Mouse (Mus musculus): Measurements from ENCODE around the gene Unc79. TPM values are rescaled to one million over a fixed set of nuclear protein-coding genes. Genes with fewer than 3 reads are reported as not detected.
A peak's percentile ranks its signal among the peaks of the same experiment; 100 is the strongest.

Unc79 gene
- polyA plus RNA-seq, 1 experiment from 2014 or later = 3.4 TPM

DNA sequence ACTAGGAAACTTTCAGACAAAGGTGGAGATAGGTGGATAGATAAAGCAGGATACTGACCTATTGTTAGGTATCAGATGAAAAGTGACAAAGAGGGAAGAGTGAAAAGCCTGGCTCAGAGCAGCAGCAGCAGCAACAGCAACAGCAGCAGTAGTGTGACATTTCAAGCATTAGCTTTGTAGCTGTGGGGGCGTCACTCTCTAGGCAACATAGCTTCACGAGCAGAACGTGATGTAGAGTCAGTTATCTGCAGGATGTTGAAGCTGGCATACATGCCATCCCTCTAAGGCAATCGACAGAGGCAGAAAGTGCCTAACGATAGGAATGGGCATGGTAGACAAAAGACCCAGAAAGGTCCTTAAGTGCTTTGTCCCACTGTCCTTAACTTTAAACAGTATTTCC lies 173.3 kb downstream of the Unc79 start:
- no peaks in the 10 kb centered on the region for H3K4me1 ChIP-seq (ENCODE audit: control insufficient read depth, insufficient read depth, low read length)
- no peak overlapping the region for H3K4me3 ChIP-seq (ENCODE audit: low read depth, low read length)
- H3K9ac ChIP-seq (ENCODE audit: low read length) = no peak overlapping the region
- no peaks in the 10 kb centered on the region for H3K27me3 ChIP-seq (ENCODE audit: control insufficient read depth, insufficient read depth, low read length)
- no peaks in the 10 kb centered on the region for H3K36me3 ChIP-seq (ENCODE audit: control insufficient read depth, insufficient read depth, low read length)
- no peak overlapping the region for H3K27ac ChIP-seq (ENCODE audit: low read depth, low read length)
- no peaks in the 10 kb centered on the region for H3K9me3 ChIP-seq (ENCODE audit: control insufficient read depth, low read length)
- WGBS = 88% methylated on average over 5 of the region's 5 CpGs
- DNase-seq (ENCODE audit: low spot score) (no peak), ATAC-seq (ENCODE audit: insufficient read depth, low FRiP score, low TSS enrichment) (no peak)
- H3K4me2 ChIP-seq (ENCODE audit: low read depth) = no peak overlapping the region

DNA sequence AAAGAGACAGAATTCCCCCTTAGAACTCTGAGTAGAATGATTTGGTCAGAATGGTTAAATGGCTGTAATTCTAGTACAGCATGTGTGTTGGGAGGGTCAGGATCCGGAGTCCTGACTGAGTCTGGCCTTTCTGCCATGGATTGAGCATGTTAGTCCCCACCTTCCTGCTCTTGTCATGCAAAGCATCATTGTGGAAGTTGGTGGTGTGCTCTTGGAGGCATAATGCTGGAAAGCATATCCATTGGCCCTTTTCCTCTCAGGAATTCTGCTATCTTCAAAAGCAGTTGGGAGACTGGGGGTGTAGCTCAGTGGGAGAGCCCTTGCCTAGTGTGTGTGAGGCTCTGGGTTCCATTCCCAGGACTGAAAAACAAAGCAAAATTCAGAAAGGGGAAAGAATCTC lies 175.2 kb downstream of the Unc79 start:
- 69% methylated on average over 1 of the region's 1 CpGs for WGBS

DNA sequence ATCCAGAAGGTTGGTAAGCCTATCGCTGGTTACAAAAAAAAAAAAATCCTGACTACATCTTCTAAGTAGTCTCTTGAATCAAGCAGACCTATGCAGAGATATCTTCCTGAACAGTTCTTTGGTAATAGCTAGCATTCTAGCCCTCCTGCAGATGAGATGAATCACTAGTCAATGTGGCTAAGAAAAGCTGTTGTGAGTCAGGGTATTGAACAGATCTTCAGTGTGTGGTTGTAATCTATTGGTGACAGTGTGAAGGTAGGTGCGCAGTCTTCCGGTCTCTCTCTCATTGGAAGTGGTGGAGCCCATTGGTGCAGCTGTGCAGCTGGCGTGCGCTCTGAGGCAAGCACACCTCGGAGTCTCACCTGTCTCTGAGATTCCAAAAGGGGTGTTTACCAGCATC lies 180.3 kb downstream of the Unc79 start:
- DNase-seq (ENCODE audit: low spot score) (no peak), ATAC-seq (ENCODE audit: insufficient read depth, low FRiP score, low TSS enrichment) (no peak)
- 94% methylated on average over 6 of the region's 6 CpGs for WGBS

More for the DNA sequence above, 175.2 kb downstream of the Unc79 start:
- H3K27me3 ChIP-seq (ENCODE audit: control insufficient read depth, insufficient read depth, low read length) = no peaks in the 10 kb centered on the region
- no peak overlapping the region for H3K4me3 ChIP-seq (ENCODE audit: low read depth, low read length)
- no peaks in the 10 kb centered on the region for H3K36me3 ChIP-seq (ENCODE audit: control insufficient read depth, insufficient read depth, low read length)
- H3K27ac ChIP-seq (ENCODE audit: low read depth, low read length) = no peak overlapping the region
- ATAC-seq (ENCODE audit: insufficient read depth, low FRiP score, low TSS enrichment) (no peak), DNase-seq (ENCODE audit: low spot score) (no peak)
- no peaks in the 10 kb centered on the region for H3K4me1 ChIP-seq (ENCODE audit: control insufficient read depth, insufficient read depth, low read length)
- H3K9ac ChIP-seq (ENCODE audit: low read length) = no peak overlapping the region
- H3K4me2 ChIP-seq (ENCODE audit: low read depth) = no peak overlapping the region
- H3K9me3 ChIP-seq (ENCODE audit: control insufficient read depth, low read length) = no peaks in the 10 kb centered on the region

DNA sequence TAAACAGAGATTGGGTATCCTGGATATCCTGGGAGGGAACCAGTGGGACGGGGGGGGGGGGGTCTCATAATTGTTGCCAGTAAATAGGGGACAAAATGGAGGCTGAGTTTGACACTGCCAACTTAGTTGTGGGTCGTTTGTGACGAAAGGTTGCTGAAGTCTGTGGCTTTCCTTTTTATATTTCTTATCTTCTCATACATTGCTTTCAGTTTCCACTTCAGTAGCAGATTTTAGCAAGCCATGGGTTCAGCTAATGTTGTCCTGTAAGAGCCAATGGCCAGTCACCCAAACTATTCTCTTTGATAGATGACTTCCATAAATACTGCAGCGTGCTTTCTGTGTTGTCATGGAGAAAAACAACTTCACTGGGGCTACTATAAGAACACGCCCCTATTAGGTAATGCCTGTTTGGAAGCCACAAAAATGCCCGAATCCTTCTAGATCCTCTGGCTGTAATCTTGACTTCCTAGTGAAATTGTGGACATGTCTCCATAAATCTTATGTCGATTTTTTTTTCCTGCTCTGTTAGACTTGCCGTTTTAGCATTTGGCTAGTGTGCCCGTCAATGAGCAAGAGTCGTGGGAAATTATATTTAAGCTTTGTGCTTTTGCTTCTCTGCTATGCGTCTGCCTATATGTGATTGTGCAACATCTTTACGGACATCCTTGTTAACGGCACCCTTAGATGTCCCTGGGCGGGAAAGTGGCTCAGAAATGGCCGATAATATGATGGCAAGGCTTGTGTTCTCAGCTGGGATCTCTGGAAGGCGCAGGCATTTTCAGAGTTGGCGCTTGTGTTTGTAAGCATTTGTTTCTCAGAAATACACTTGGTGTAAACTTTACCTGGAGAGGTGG lies 181.0 kb downstream of the Unc79 start:
- Histone ChIP-seq H3K9me3 (ENCODE audit: control insufficient read depth, low read length) (no peaks in the 10 kb centered on the region), H3K4me1 (ENCODE audit: control insufficient read depth, insufficient read depth, low read length) (no peaks in the 10 kb centered on the region), H3K4me3 (ENCODE audit: low read depth, low read length) (no peak overlapping the region), H3K36me3 (ENCODE audit: control insufficient read depth, insufficient read depth, low read length) (no peaks in the 10 kb centered on the region), H3K27me3 (ENCODE audit: control insufficient read depth, insufficient read depth, low read length) (no peaks in the 10 kb centered on the region), H3K27ac (ENCODE audit: low read depth, low read length) (no peak overlapping the region), H3K9ac (ENCODE audit: low read length) (no peak overlapping the region), H3K4me2 (ENCODE audit: low read depth) (no peak overlapping the region)
- no peak for DNase-seq (ENCODE audit: low spot score)
- no peak for ATAC-seq (ENCODE audit: insufficient read depth, low FRiP score, low TSS enrichment)
- 82% methylated on average over 17 of the region's 17 CpGs for WGBS

More for the DNA sequence above, 180.3 kb downstream of the Unc79 start:
- Histone ChIP-seq H3K36me3 (ENCODE audit: control insufficient read depth, insufficient read depth, low read length) (no peaks in the 10 kb centered on the region), H3K27me3 (ENCODE audit: control insufficient read depth, insufficient read depth, low read length) (no peaks in the 10 kb centered on the region), H3K9ac (ENCODE audit: low read length) (no peak overlapping the region), H3K27ac (ENCODE audit: low read depth, low read length) (no peak overlapping the region), H3K4me1 (ENCODE audit: control insufficient read depth, insufficient read depth, low read length) (no peaks in the 10 kb centered on the region), H3K9me3 (ENCODE audit: control insufficient read depth, low read length) (no peaks in the 10 kb centered on the region), H3K4me2 (ENCODE audit: low read depth) (no peak overlapping the region), H3K4me3 (ENCODE audit: low read depth, low read length) (no peak overlapping the region)

DNA sequence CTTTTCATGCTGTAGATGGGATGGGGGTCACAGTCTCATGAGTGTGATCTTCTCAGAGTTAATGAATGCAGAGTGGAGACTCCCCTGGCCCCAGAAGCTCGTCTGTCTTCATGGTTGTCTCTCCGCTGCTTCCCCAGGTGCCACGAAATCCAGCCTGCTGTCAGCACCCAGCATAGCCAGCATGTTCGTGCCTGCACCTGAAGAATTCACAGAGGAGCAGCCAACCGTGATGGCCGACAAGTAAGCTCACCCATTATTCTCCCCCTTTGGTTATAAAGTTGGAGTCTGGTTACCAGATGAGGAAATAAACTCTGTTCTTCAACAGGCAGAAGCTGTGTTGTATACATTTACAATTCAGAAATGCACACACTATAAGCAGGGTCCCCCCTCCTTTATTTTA lies 182.8 kb downstream of the Unc79 start:
- H3K27me3 ChIP-seq (ENCODE audit: control insufficient read depth, insufficient read depth, low read length) = no peaks in the 10 kb centered on the region
- no peaks in the 10 kb centered on the region for H3K36me3 ChIP-seq (ENCODE audit: control insufficient read depth, insufficient read depth, low read length)
- H3K27ac ChIP-seq (ENCODE audit: low read depth, low read length) = no peak overlapping the region
- ATAC-seq (ENCODE audit: insufficient read depth, low FRiP score, low TSS enrichment) (no peak), DNase-seq (ENCODE audit: low spot score) (no peak)
- no peak overlapping the region for H3K4me2 ChIP-seq (ENCODE audit: low read depth)
- no peak overlapping the region for H3K4me3 ChIP-seq (ENCODE audit: low read depth, low read length)
- H3K9me3 ChIP-seq (ENCODE audit: control insufficient read depth, low read length) = no peaks in the 10 kb centered on the region
- WGBS = 69% methylated on average over 6 of the region's 6 CpGs
- no peak overlapping the region for H3K9ac ChIP-seq (ENCODE audit: low read length)
- H3K4me1 ChIP-seq (ENCODE audit: control insufficient read depth, insufficient read depth, low read length) = no peaks in the 10 kb centered on the region

DNA sequence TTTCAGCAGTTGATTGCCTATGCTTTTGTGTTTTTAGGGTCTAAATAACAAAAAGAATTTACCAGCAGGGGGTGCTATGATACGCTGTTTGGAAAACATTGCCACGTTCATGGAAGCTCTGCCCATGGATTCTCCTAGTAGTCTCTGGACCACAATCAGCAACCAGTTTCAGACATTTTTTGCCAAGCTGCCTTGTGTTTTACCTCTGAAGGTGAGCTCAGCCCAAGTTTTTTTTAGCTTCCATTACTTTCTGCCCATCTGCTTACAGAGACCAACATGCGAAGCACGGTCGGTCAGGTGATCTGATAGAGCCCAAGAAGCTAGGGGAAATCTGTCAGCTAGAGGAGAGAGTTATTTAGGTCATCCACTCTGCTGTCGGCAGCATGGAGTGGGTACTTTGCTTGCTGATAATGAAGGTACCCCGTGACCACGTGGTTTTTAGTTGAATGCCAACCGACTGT lies 193.9 kb downstream of the Unc79 start:
- ATAC-seq (ENCODE audit: insufficient read depth, low FRiP score, low TSS enrichment) (no peak), DNase-seq (ENCODE audit: low spot score) (peak; percentile 30)
- Histone ChIP-seq H3K4me2 (ENCODE audit: low read depth) (no peak overlapping the region), H3K27me3 (ENCODE audit: control insufficient read depth, insufficient read depth, low read length) (no peaks in the 10 kb centered on the region), H3K36me3 (ENCODE audit: control insufficient read depth, insufficient read depth, low read length) (no peaks in the 10 kb centered on the region), H3K4me3 (ENCODE audit: low read depth, low read length) (no peak overlapping the region), H3K4me1 (ENCODE audit: control insufficient read depth, insufficient read depth, low read length) (no peaks in the 10 kb centered on the region), H3K9me3 (ENCODE audit: control insufficient read depth, low read length) (no peaks in the 10 kb centered on the region), H3K27ac (ENCODE audit: low read depth, low read length) (no peak overlapping the region), H3K9ac (ENCODE audit: low read length) (no peak overlapping the region)
- WGBS = 63% methylated on average over 9 of the region's 9 CpGs

DNA sequence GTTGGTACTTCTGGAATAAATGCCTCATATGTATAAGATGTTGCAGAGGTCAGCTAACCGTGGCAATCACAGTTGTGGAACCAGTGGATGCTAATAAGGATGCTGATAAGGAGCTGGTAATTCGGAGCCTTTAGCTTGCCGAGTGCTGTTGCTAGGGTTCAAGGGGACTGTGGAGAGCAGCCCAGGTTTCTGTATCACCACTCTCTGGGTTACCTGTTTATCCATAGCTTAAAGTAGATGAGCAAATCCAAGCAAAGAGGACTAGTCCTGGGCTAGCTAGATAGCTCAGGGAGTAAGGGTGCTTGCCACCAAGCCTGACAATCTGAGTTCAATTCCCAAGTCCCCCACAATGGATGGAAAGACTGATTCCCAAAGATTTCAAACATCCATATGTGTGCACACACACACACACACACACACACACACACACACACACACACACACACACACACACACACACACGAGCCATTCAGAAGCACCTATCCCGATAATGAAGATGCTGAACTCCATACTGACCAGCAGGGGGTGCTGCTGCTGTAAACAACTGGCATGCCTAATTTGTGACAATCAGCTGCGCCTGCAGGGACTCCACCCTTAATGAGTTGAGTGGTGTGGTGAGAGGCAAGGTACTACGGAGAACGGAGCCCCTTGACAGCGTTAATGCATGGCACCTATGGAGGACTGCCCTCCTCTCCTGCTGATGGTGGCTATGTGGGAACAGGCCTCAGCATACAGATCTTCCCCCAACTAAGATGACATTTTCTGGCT lies 195.3 kb downstream of the Unc79 start:
- no peak overlapping the region for H3K27ac ChIP-seq (ENCODE audit: low read depth, low read length)
- H3K9me3 ChIP-seq (ENCODE audit: control insufficient read depth, low read length) = no peaks in the 10 kb centered on the region
- H3K4me2 ChIP-seq (ENCODE audit: low read depth) = no peak overlapping the region
- no peaks in the 10 kb centered on the region for H3K27me3 ChIP-seq (ENCODE audit: control insufficient read depth, insufficient read depth, low read length)
- 33% methylated on average over 9 of the region's 9 CpGs for WGBS
- no peaks in the 10 kb centered on the region for H3K4me1 ChIP-seq (ENCODE audit: control insufficient read depth, insufficient read depth, low read length)
- no peaks in the 10 kb centered on the region for H3K36me3 ChIP-seq (ENCODE audit: control insufficient read depth, insufficient read depth, low read length)
- H3K4me3 ChIP-seq (ENCODE audit: low read depth, low read length) = no peak overlapping the region
- ATAC-seq (ENCODE audit: insufficient read depth, low FRiP score, low TSS enrichment) (no peak), DNase-seq (ENCODE audit: low spot score) (peak; percentile 66)
- no peak overlapping the region for H3K9ac ChIP-seq (ENCODE audit: low read length)

DNA sequence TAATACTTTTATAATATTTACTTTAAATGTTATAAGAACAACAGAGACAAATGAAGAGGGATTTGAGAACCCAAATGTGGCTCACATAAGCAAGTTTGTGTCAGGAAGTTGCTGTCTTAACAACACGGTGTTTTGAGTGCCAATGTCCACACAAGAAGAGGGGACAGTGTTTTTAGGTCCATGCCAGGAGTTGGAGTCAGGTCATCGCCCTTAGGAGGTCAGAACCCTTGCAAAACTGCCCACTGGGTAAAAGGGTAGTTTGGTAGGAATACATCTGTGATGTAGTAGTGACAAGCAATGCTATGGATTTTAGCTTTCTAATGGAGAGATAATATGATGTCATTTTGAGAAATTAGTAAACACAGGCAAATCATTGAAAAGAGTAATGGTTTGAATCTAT lies 201.6 kb downstream of the Unc79 start:
- Histone ChIP-seq H3K9ac (ENCODE audit: low read length) (no peak overlapping the region), H3K36me3 (ENCODE audit: control insufficient read depth, insufficient read depth, low read length) (no peaks in the 10 kb centered on the region), H3K4me1 (ENCODE audit: control insufficient read depth, insufficient read depth, low read length) (no peaks in the 10 kb centered on the region), H3K27ac (ENCODE audit: low read depth, low read length) (no peak overlapping the region), H3K9me3 (ENCODE audit: control insufficient read depth, low read length) (no peaks in the 10 kb centered on the region), H3K4me2 (ENCODE audit: low read depth) (no peak overlapping the region), H3K4me3 (ENCODE audit: low read depth, low read length) (no peak overlapping the region), H3K27me3 (ENCODE audit: control insufficient read depth, insufficient read depth, low read length) (no peaks in the 10 kb centered on the region)
- DNase-seq (ENCODE audit: low spot score) (no peak), ATAC-seq (ENCODE audit: insufficient read depth, low FRiP score, low TSS enrichment) (no peak)
- 79% methylated on average over 2 of the region's 2 CpGs for WGBS

Measured in neural tube, embryonic 11.5 days (tissue).